Mouse (Mus musculus): ENCODE measurements at regions not wholly inside any gene's neighbourhood (a gene's known extent, or its start where the extent isn't known, plus 50 kb on each side); places are given as distances from the start of the nearest gene placed in this dataset.

- no peak for DNase-seq
These were observed 1217.0 kb upstream of the A1bg start for GRCm38 (mm10) chr15:62139859-62140258.

GRCm38 (mm10) chr15:62139192-62139591 is 1216.4 kb upstream of the A1bg start:
- DNase-seq, result no peak

DNA sequence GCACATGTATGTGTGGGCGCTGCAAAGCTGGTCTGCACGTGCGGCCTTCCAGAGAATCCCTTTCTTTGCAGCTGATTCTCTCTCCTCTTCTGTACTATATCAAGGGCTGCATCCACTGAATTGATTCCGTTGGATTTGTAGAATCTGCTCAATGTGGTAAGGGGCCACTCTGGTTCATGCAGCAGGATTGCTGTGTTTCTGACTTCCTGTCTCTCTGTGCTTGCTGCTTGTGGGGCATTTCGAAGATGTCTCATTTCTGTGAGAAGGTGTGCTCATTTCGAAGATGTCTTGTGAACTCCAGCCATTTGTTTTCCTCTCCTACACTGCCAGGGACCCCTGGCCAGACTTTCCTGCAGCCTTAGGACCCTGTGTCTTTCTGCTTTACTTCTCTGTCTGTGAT is 1215.9 kb upstream of the A1bg start:
- no peak for DNase-seq

- no peak for DNase-seq
These were observed 1214.3 kb upstream of the A1bg start for GRCm38 (mm10) chr15:62136932-62137594.

GRCm38 (mm10) chr15:62134835-62135234 is 1212.0 kb upstream of the A1bg start:
- no peak for DNase-seq

GRCm38 (mm10) chr15:62134308-62134707 is 1211.5 kb upstream of the A1bg start:
- no peak for DNase-seq

- DNase-seq, result no peak
These were observed 1210.1 kb upstream of the A1bg start for GRCm38 (mm10) chr15:62132895-62133294.

DNA sequence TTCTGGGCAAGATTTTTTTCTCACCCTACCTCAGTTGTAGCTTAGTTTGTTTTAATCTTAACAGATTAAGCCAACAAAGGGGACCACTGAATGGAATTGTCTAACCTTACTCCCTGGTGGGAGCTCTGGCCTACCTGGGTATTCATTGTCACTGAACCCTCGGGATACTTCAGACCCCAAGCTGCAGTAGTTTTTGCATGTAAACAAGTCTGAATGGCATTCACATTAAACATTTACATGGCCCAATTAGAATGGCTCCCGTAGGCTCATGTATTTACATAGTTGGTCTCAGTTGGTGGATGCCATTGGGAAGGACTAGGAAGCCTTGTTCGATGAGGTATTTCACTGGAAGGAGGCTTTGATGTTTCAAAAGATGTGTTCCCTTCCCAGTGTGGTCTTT is 1208.9 kb upstream of the A1bg start:
- DNase-seq, result no peak

DNA sequence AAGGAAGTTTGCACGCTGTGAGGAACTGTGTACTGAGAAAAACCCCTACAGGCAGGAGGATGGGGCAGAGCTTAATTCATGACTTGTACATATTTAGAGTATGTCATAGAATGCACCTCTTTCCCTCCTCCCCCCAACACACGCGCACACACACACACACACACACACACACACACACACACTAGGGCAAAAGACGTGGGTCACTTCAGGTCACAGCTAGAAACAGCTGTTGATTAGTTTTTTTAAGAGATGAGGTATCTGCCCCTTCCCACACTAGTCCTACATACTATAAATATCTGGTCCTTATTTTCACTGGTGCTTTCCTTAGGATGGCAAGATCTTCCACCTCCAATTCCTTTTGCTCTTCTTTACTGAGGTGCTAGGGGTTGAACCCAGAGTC is 1207.7 kb upstream of the A1bg start:
- no peak for DNase-seq

GRCm38 (mm10) chr15:62128546-62129212 is 1205.9 kb upstream of the A1bg start:
- DNase-seq, result no peak

- no peak for DNase-seq
These were observed 1204.9 kb upstream of the A1bg start for GRCm38 (mm10) chr15:62127602-62128158.

- no peak for DNase-seq
These were observed 1202.9 kb upstream of the A1bg start for GRCm38 (mm10) chr15:62125718-62126117.

DNA sequence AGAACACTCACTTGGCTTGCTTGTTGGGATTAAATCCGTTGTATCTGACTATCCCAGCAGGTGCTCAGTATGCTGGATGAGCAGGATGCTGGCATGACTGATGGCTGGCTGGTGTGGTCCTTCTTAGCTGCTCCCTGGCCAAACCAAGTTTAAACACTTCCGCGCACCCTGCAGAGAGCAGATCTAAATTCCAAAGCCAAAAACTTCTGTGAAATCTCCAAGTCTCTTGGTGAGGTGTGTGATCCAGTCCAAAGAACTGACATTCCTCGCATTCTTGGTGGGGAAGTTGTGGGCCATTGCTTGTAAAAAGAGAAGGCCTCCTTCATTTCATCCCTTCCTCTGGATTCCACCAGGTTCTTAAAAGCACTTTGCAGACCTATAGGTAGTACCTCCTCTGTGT is 1200.9 kb upstream of the A1bg start:
- no peak for DNase-seq

DNA sequence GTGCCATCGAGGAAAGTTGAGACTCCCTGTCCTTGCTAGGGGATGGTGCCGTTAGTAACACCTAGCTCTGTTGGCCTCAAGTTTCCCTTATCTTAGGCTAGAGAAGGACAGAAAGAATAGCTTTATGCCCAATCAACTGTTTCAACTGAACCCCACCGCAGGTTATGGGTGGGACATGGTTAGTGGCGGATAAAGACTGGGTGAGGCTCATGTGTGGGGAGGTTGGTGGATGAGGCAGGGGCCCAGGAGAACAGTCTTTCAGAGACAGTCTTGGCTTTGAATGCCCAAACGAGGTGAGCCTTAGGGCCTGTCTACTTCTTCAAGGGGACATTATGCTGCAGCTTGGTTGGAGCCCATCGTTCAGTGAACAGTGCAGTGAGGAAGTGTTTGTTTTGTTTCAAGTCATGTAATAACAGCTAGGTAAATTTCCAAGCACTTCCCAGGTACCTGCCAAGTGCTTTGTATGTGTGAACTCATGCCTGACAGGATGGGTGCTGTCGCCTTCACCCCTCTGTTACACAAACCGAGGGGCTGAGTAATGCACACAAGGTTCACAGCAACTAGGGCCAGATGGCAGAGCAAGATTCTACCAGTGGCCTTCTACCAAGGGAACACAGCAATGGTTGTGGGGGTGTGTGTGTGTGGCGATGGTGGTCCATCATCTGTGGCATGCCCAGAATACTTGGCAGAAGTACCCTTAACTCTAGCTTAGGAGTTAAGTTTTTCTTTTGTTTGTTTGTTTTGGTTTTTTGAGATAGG is 1199.6 kb upstream of the A1bg start:
- no peak for DNase-seq

DNA sequence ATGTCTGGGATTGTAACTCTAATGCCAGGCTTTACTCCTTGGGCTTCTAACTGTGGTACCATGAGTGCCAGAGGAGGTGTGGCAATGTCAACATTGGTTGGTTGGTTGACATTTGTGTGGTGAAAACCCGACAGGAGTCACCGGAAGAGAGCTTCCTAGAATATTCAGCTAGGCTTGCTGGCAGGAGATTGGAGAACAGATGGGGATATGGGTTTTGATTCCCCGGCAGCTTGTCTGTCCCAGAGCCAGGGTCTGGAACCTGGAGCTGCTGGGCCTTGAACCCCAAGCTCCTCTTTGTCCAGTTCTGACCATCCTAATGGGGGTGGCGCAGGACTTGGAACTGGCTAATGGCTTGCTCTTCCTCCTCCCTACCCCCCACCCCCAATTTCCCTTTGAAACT is 1198.9 kb upstream of the A1bg start:
- no peak for DNase-seq

DNA sequence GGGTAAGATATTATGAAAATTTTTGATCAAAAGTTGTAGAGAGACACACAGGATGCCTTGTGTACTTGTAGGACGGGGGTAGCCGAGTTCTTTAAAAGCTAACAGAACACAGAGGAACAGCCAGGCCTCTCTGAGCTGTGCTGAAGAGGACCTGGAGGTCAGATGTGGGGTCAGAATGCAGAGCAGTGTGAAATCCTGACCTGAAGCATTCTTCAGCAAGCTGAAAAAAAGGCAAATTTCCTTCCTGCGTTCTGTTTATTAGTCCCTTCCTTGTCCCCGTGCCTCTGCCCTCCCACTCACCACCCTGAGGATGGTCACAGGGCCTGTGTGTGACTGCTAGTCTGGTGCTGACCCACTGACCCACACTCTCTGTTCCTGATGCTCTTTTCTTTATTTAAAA is 1197.9 kb upstream of the A1bg start:
- no peak for DNase-seq

GRCm38 (mm10) chr15:62118997-62119396 is 1196.2 kb upstream of the A1bg start:
- no peak for DNase-seq

- no peak for DNase-seq
These were observed 1193.4 kb upstream of the A1bg start for GRCm38 (mm10) chr15:62116184-62116583.

- no peak for DNase-seq
These were observed 1192.0 kb upstream of the A1bg start for GRCm38 (mm10) chr15:62114815-62115214.

- no peak for DNase-seq
These were observed 1189.3 kb upstream of the A1bg start for GRCm38 (mm10) chr15:62112151-62112550.

DNA sequence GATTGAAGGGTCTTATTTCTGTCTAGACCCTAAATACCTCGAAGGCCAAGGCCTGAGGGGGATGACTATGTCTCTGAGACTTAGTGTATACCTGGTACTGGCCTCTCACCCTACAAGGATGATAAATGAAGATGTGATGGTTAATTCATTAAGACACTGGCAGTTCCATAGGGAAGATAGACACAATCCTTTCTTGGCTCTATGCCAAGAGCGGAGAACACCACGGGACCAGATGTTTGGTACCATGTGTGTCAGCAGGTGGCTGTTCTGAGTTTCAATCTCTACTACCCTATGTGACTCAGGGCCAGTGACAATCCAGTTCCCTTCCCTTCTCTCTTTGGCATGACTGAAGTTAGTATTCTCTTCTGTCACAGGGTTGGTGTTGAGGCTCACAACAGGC is 1185.2 kb upstream of the A1bg start:
- no peak for DNase-seq

GRCm38 (mm10) chr15:62106518-62106975 is 1183.7 kb upstream of the A1bg start:
- peak; percentile 73 for DNase-seq

GRCm38 (mm10) chr15:62105483-62105882 is 1182.7 kb upstream of the A1bg start:
- DNase-seq, result no peak

- DNase-seq, result peak; percentile 18
These were observed 1181.8 kb upstream of the A1bg start for GRCm38 (mm10) chr15:62104653-62105052.

All from cerebellum, adult 9-11 months (tissue).